Mouse (Mus musculus) small intestine, adult 2 months (tissue): Measurements from ENCODE around the gene Apmap.

Experiments used
- CTCF ChIP-seq: fragments of 200-500 bp; IDR thresholded peaks from 2 replicates; pipeline ENCODE4 v1.5.1; 2012; ENCODE audit warnings: low read depth, mild to moderate bottlenecking, control low read depth, inconsistent platforms, low read length, moderate library complexity, mixed read lengths; ENCODE audit not compliant: insufficient replicate concordance, insufficient read length; ENCODE audit errors: extremely low read depth
- POLR2A ChIP-seq: fragments of 200-500 bp; IDR thresholded peaks from 2 replicates; pipeline ENCODE4 v1.6.1; 2012; ENCODE audit warnings: low read depth, mild to moderate bottlenecking, control low read depth, inconsistent platforms, low read length, moderate library complexity

GRCm38 (mm10) chr2:150656112-150656511 is 47.7 kb upstream of the Apmap start:
- TF ChIP-seq CTCF (no peak), POLR2A (no peak)
